16 mouse cellular contexts compared by ENCODE assay signal in the genomic region with DNA sequence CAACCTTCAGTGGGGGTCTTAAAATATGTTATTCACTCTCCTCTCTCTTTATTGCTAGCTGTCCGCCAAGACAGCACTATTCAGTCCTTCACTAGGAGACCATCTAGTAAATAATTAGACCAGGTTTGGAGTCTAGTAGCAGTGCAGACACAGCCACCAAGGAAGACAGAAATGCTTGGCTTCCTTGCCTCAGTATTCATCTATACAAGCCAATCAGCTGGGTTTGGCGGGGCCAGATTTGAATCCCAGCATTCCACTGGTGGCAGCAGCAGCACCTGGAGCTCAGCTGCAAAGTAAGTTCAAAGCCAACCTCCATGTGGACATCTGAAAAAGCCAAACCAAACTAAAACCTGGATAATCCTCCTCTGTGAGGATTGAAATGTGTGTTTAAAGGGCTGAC.
"Had no signal": no experiment of that assay in that cellular context is flagged by ENCODE, and none has a peak within 500 bp of the region (broad histone marks: within the 10 kb centered on the region; RNA-seq: fewer than 3 reads in every experiment).

No protein-coding gene starts in this region.

- H3K9ac ChIP-seq: limb, embryonic 12.5 days; limb, embryonic 15.5 days; liver, embryonic 13.5 days; stomach, embryonic 15.5 days had no signal

- H3K4me2 ChIP-seq: limb, embryonic 12.5 days; limb, embryonic 15.5 days; liver, embryonic 13.5 days; midbrain, embryonic 11.5 days; stomach, embryonic 15.5 days had no signal

- H3K27ac ChIP-seq: hindbrain, postnatal 0 days; kidney, postnatal 0 days; limb, embryonic 12.5 days; limb, embryonic 15.5 days; liver, embryonic 13.5 days; stomach, embryonic 15.5 days had no signal

- H3K36me3 ChIP-seq: limb, embryonic 12.5 days; limb, embryonic 15.5 days; liver, embryonic 13.5 days; stomach, embryonic 15.5 days had no signal

- ATAC-seq: hindbrain, postnatal 0 days; inflammation-experienced regulatory T-cells, adult 6 months; intestine, embryonic 16.5 days had no signal

- H3K4me3 ChIP-seq: limb, embryonic 12.5 days; limb, embryonic 15.5 days; liver, embryonic 13.5 days; stomach, embryonic 15.5 days had no signal

- H3K9me3 ChIP-seq: limb, embryonic 12.5 days; limb, embryonic 15.5 days; liver, embryonic 13.5 days; stomach, embryonic 15.5 days had no signal

- H3K27me3 ChIP-seq: limb, embryonic 12.5 days; limb, embryonic 15.5 days; liver, embryonic 13.5 days; stomach, embryonic 15.5 days had no signal

- DNase-seq: left cerebral cortex, postnatal 4 days; liver, embryonic 13.5 days; lung, adult 2 months; lung, postnatal 14 days; lung, postnatal 4 days; midbrain, embryonic 14.5 days; thymus, adult 18-20 months; thymus, postnatal 36 days had no signal
